Mouse (Mus musculus): ENCODE results near the gene Lmbrd2. TPM values are rescaled to one million over a fixed set of nuclear protein-coding genes. Genes with fewer than 3 reads are reported as not detected.

Lmbrd2 gene
- 7.0 and 9.3 TPM in 2 replicates for total RNA-seq (2023)

DNA sequence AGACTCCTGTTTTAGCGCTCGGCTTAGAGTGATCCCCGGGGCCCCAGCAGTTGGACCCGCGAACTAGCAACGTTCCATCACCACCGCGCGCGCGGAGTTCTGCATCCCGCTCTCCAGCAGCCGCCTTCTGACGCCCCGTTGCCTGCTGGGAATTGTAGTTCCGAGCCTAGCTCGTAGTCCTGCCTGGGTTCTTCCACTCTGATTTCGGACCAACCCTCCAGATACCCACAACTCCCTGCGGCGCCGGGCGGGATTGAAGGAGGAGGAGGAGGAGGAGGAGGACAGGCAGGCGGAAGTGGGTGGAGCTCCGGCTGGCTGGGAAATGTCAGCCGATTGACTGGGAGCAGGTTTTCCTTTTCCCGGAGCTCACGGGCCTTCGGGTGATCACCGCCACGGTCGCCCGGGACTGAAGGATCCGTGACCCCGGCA lies at the start of gene Lmbrd2:
TSS of gene Lmbrd2 (plus strand) at position 299 of the 429 bp plus-strand sequence.

GRCm38 (mm10) chr15:9155325-9155724 lies 15.0 kb downstream of the Lmbrd2 start, which contains the start of gene Skp2:
TSS of gene Skp2 (minus strand) at chr15:9155425.

Other genes starting within 250 kb of the Lmbrd2 start
- not detected in 2 replicates for gene Ranbp3l, start 172.6 kb upstream of the Lmbrd2 start, total RNA-seq (2023)
- 22.7 and 23.0 TPM in 2 replicates for gene Nadk2, start 69.3 kb upstream of the Lmbrd2 start, total RNA-seq (2023)
- gene Skp2, start 14.9 kb downstream of the Lmbrd2 start, total RNA-seq (2023): 4.1 and 6.4 TPM in 2 replicates
- gene Ugt3a1, start 136.3 kb downstream of the Lmbrd2 start, total RNA-seq (2023): not detected in 2 replicates
- gene Ugt3a2, start 195.0 kb downstream of the Lmbrd2 start, total RNA-seq (2023): not detected in 2 replicates